Mouse (Mus musculus) heart, adult 10 weeks (tissue): ENCODE data around the gene Gm6205. TPM values are rescaled to one million over a fixed set of nuclear protein-coding genes. Genes with fewer than 3 reads are reported as not detected.

Experiments used
- polyA plus RNA-seq: library from polyadenylated mRNA; stranded (reverse); fragments of 350-450 nt; fragmentation: Illumina TruSeq; extraction: RNeasy Lipid Tissue Mini Kit (QIAGEN cat#74804); gene quantifications from one replicate; pipeline ENCODE4 v1.2.3, GENCODE M21; 2014; ENCODE audit warnings: low read depth, low replicate concordance

Gene Gm6205
- polyA plus RNA-seq: not detected

GRCm38 (mm10) chr5:94648082-94648481, at the start of gene Gm6205:
Gene Gm6205 (plus strand): TSS chr5:94648382.

GRCm38 (mm10) chr5:94616242-94616641, 31.9 kb upstream of the Gm6205 start, which contains the start of gene Gm3147:
Gene Gm3147 (minus strand): TSS chr5:94616342.

GRCm38 (mm10) chr5:94623679-94624078, 24.5 kb upstream of the Gm6205 start, which contains the start of gene Gm6509:
Gene Gm6509 (plus strand): TSS chr5:94623979.

Other genes starting within 250 kb of the Gm6205 start
- not detected for gene Gm7682, start 202.6 kb upstream of the Gm6205 start, polyA plus RNA-seq
- gene Gm3139, start 122.1 kb upstream of the Gm6205 start, polyA plus RNA-seq: not detected
- not detected for gene Gm3147, start 32.0 kb upstream of the Gm6205 start, polyA plus RNA-seq
- not detected for gene Gm6509, start 24.4 kb upstream of the Gm6205 start, polyA plus RNA-seq
- not detected for gene Gm3183, start 217.1 kb downstream of the Gm6205 start, polyA plus RNA-seq